Mouse (Mus musculus) gastrocnemius, postnatal 14 days (tissue): Measurements from ENCODE around the gene Aen. TPM values are rescaled to one million over a fixed set of nuclear protein-coding genes. Genes with fewer than 3 reads are reported as not detected.
A peak's percentile ranks its signal among the peaks of the same experiment; 100 is the strongest.

Experiments
- DNase-seq: peaks from one replicate; pipeline ENCODE4 v3.0.0; 2021; ENCODE audit warnings: mixed read lengths
- intact Hi-C: fragments of 180-260 bp; cut with DNase I; formaldehyde crosslinking; loops from one replicate; pipeline ENCODE4 v1.15.1; 2025; ENCODE audit warnings: low total_unique reads
- microRNA-seq, 2 experiments: library from miRNA; unstranded; fragments of <30 nt; microRNA quantifications; one replicate each; pipeline ENCODE4 v1.2.0; 2021
- total RNA-seq, 2 experiments: library from RNA; stranded (reverse); gene quantifications; 2 replicates each; pipeline ENCODE4 v1.2.3; 2021

The Aen gene
- total RNA-seq, 2 experiments from 2014 or later, result 23.2 to 27.5 TPM

DNA sequence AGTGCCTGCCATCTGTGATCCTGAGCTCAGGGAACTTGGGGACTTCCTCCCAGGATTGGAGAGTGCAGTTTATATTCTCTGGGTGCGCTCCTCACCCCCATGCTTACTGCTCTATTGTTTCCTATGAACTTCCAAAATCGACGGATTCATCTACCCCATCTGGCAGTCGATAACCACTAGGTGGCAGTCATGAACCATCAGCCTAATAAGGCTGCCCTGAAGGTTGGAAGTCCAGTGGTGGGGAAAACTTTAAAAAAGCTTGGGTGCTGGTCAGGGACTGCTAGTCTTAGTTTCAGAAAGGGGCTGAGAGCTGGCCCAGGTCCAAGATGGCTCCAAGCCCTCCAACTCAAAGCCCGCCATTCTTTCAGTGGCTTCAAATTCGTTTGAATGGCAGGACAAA lies 28.6 kb downstream of the Aen start:
- peak; percentile 64 for DNase-seq
- intact Hi-C loops, result loop anchor here (2.0 to 10.0 kb wide), 2 partner anchors 157 to 311 kb away; no protein-coding TSS in a partner anchor

DNA sequence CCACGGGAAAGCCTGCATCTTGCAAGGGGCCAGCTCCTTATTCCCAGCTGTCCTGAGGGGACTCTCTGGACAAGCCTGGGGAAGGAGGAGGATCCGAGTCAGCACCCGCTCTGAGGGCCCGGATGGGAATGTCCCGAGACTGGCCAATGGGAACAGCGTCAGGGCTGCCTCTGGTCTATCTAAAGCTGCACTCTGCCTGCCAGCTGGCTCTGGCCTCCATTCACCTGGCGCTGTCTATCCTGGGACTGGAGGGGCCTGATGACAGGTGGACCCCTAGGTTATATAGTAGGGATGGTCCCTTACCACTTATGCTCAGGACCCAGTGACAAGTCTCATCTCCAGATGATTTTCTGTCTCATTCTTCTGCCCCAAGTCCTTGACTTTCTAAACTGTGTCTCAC lies 29.1 kb downstream of the Aen start:
- intact Hi-C loops, result loop anchor here (2.0 to 10.0 kb wide), 2 partner anchors 156 to 310 kb away; no protein-coding TSS in a partner anchor
- no peak for DNase-seq

DNA sequence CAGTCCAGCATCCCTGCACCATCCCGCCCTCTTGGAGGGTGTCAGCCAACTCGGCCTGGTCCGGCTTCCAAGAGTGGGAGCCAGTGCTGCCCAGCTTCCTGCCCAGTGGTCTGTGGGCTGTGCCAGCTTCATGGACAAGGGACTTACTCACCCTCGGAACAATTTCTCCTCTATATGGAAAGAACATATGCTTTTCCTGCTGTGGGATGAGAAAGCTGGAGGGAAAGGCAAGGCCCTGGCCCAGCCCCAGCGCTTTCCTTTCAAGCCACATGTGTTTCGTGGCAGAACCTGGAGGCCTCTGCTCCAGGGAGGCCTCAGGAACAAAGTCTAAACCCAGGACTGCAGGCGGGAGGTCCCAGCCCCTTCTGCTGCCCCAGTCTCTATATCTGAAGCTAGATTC lies 30.0 kb downstream of the Aen start:
- intact Hi-C loops, result loop anchor here (2.0 to 10.0 kb wide), 2 partner anchors 155 to 309 kb away; no protein-coding TSS in a partner anchor
- no peak for DNase-seq

DNA sequence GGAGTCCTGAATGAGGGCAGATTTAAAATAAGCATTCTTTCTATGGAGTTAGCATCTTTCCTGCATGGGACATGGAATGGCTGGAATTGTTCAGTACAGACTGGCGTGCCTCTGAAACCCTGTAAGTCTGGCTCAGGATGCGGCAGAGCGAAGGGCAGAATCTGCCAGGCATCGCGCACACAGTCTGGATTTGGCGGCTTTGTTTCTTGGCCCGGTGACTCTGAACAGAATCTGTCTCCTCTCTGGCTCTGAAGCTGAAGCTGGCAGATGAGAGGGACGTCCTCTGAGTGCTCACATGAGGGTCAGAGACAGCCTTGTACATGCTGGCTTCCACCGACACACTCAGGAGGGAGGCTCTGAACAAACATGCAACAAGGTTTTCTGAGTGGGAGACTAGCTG lies 30.5 kb downstream of the Aen start:
- intact Hi-C loops, result loop anchor here (10.0 kb wide), 1 partner anchor 309 kb away; no protein-coding TSS in a partner anchor
- no peak for DNase-seq

DNA sequence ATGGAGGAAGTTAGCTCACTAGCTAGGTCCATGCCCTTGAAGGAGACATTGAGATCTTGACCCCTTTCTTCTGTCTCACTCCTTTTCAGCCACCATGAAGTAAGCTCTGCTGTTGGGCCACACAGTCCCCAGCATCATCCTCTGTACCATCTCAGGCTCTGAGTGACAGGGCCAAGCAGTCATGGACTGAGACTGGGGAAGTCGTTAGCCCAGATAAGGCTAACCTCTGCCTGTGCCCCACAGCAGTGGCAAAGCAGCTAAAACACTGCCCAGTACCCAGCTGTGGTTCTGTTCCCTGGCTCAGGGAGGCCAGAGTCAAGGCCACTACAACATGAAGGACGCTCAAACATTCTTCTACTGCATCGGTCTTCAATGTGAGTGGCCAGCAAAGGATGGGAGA lies 31.6 kb downstream of the Aen start:
- DNase-seq, result no peak
- intact Hi-C loops, result loop anchor here (10.0 kb wide), 1 partner anchor 308 kb away; no protein-coding TSS in a partner anchor

DNA sequence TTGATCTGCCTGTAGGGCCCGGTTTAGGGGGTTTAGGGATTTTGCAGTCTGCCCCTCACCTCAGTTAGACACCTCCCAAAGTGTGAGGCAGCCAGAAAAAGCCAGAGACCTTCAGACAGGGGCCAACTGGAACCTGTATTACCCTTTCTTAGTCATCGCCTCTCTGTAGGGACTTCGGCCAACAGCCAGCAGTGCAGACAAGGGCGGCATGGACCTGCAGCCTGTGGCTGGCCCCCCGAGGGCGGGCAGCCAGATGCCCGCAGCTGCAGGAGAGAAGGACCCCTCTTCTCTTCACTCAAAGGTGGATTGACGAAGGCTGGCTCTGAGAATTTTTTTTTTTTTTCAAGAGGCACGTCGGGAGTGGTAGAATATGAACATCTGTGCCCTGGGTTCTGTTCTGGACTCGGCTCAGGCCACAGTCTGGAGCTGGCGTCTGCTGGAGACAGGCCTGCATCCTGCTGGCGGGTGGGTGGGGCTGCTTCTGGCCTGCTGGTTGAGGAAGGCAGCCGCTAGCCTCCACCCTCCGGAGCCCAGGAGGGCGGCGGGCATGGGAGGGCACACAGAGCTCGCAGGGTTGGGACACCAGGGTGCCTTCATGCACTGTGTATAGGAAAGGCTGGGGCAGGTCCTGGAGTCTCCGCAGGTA lies 43.4 kb downstream of the Aen start:
- peak; percentile 16 for DNase-seq
- intact Hi-C loops, result no loop called here

DNA sequence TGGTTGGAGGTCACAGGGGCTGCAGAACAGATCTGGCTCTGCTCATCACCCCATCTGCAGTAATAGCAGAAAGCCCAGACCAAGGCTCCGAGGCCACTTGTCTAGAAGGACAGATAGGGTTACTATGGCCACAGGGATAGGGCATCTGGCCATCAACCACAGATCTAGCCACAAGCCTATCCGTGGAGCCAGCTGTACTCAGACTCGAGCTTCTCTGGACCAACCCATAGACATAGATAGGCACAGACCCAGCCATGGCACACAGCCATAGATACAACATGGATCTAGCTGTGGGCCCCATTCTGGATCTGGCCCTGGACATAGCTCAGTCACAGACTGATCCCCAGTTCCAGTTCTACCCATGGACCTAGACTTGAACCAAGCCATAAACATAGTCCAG lies 45.3 kb downstream of the Aen start:
- intact Hi-C loops, result no loop called here
- DNase-seq, result no peak

DNA sequence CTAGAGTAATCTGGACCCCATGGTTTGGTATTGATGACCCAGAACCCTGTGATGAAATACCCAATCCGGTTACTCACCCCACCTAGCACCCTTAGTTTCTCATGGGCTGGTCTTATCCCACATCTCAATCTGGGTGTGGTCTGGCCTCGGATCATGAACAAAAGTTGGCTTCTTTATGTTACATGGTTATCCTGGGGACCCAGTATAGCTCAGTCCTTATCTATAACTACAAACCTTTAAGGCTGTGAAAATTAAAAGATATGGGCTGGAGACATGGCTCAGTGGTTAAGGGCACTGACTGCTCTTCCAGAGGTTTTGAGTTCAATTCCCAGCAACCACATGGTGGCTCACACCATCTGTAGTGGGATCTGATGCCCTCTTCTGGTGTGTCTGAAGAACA lies 46.9 kb downstream of the Aen start:
- DNase-seq, result no peak
- intact Hi-C loops, result no loop called here

DNA sequence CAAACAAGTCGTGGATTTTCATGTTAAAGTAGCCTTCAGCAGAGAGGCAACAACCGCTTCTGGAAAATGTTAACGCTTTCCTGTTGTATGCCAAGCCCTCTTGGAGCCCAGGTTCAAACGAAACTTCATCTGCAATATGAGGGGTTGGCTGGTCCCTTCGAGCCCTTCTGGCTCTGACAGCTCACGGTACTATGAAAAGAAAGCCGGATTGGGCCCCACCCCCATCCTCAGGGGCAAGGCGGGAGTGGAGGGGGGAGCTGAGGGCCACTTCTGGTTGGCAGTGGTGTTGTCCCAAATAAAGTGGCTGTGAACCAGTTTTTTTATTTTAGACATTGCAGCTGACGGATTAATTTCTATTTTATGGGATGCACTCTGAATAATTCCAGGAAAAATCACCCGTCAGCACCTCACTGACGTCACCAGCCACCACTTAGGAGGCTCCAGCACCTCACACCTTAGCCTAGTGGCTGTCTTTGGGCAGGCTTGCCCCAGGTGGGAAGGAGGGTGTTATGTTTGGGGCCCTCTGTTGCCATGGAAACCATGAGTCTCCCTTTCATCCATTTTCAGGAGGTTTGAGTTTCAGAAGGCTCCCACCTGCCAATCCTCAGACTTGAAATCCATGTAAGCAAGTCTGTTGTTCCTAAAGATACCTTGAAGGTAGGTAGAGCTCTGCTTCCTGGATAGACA lies 58.4 kb downstream of the Aen start:
- no peak for DNase-seq
- intact Hi-C loops, result no loop called here

DNA sequence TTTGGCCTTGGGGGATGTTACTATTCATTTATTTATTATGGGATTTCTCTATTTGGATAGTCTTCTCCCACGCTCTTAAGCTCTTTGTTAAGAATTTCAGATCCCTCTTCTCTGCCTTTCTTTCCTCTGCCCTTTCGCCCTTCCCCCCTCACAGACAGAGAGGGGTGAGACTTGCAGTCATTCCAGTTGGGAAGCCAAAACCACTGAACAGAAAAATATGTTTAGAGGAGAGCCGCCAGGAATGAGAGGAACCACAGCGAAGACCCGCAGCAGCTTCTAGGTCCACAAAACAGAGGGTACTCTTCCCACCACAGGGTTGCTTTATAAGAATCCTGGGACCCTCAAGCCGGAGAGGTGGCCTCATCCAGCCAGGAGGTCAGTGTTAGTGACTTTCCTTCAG lies 59.0 kb downstream of the Aen start:
- no peak for DNase-seq
- intact Hi-C loops, result no loop called here

DNA sequence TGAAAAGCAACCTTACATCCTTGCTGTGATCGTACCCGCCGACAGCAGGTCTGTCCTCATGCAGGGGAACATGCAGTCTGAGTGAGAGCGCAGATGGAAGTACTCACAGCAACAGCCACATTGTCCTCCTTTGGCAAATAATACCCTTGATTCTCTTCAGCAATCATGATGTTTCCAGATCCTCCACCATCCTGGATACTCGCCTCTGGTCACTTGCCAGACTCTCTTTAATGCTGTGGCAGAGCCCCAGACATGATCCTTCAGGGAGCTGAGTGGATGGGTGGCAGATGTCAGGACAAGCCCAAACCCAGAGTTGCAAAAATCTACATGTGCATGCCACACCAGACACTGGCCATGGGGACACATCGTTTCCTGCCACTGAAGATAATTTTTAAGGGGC lies 59.4 kb downstream of the Aen start:
- intact Hi-C loops, result no loop called here
- no peak for DNase-seq

DNA sequence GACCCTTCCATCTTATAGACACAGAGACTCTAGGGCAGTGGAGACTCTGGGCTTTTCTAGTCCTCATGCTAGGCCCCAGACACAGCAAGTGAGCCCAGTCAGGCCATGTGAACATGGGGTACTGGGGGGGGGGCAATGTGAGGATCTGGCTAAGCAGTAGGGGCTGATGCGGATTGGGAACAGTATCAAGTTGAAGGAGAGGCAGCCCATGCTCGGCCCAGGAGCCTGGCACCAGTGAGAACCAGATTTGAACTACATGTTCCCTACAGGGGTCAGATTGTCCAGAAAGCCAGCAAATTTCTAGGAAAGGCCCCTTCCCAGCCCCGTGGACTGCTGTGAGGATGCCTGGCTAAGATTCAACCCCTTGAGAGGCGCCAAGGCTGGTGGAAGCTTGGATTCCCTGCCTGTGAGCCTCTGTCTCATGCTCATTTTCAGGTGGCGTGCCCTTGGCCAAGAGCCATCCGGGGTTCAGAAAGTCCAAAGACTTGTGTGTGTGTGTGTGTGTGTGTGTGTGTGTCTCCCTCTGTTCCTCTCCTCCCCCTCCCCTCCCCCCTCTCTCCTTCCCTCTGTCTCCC lies 62.9 kb downstream of the Aen start:
- intact Hi-C loops, result no loop called here
- DNase-seq, result no peak

Small RNA genes lying within 50 kb of the gene (microRNA-seq; reads per million reads assigned to microRNA genes)
- gene Mir7-2, result 0 to 3.2 reads per million in 2 experiments

Other genes with a start within 250 kb of the Aen start
- gene Ntrk3, start 157.8 kb upstream of the Aen start, total RNA-seq, result 1 to 10 TPM; 3.1 to 3.5 TPM
- 10 to 100 TPM; 25.7 to 26.9 TPM for gene Mrps11, start 112.7 kb upstream of the Aen start, total RNA-seq
- gene Mrpl46, start 112.3 kb upstream of the Aen start, total RNA-seq, result 10 to 100 TPM; 30.2 to 36.2 TPM
- 1 to 10 TPM; 8.5 to 9.2 TPM for gene Det1, start 48.6 kb upstream of the Aen start, total RNA-seq
- gene Isg20, start 17.6 kb downstream of the Aen start, total RNA-seq, result 1 to 10 TPM; 1.0 to 1.2 TPM
- 1 to 10 TPM; 2.0 to 2.4 TPM for gene Acan, start 157.6 kb downstream of the Aen start, total RNA-seq
- gene Hapln3, start 235.2 kb downstream of the Aen start, total RNA-seq, result under 1 TPM; 0.49 to 0.55 TPM